Mouse (Mus musculus) brain, embryonic 14.5 days (tissue): ENCODE measurements around the gene Tmem140.

Experiments
- CTCF ChIP-seq: fragments of 200-500 bp; IDR thresholded peaks from 2 replicates; pipeline ENCODE4 v1.5.1; 2012; ENCODE audit warnings: inconsistent platforms, mild to moderate bottlenecking, moderate library complexity, borderline replicate concordance; ENCODE audit not compliant: insufficient read depth, insufficient read length; ENCODE audit errors: extremely low read depth
- POLR2A ChIP-seq: fragments of 200-500 bp; IDR thresholded peaks from 2 replicates; pipeline ENCODE4 v1.6.1; 2012; ENCODE audit warnings: mild to moderate bottlenecking, inconsistent platforms, borderline replicate concordance; ENCODE audit not compliant: poor library complexity, insufficient read depth, insufficient read length, severe bottlenecking; ENCODE audit errors: extremely low read depth

- TF ChIP-seq CTCF, result no peak
- peak; percentile 84 for TF ChIP-seq POLR2A
Observed at GRCm38 (mm10) chr6:34910371-34911219, 47.6 kb downstream of the Tmem140 start, which contains the start of gene Wdr91.
